In the genomic region with DNA sequence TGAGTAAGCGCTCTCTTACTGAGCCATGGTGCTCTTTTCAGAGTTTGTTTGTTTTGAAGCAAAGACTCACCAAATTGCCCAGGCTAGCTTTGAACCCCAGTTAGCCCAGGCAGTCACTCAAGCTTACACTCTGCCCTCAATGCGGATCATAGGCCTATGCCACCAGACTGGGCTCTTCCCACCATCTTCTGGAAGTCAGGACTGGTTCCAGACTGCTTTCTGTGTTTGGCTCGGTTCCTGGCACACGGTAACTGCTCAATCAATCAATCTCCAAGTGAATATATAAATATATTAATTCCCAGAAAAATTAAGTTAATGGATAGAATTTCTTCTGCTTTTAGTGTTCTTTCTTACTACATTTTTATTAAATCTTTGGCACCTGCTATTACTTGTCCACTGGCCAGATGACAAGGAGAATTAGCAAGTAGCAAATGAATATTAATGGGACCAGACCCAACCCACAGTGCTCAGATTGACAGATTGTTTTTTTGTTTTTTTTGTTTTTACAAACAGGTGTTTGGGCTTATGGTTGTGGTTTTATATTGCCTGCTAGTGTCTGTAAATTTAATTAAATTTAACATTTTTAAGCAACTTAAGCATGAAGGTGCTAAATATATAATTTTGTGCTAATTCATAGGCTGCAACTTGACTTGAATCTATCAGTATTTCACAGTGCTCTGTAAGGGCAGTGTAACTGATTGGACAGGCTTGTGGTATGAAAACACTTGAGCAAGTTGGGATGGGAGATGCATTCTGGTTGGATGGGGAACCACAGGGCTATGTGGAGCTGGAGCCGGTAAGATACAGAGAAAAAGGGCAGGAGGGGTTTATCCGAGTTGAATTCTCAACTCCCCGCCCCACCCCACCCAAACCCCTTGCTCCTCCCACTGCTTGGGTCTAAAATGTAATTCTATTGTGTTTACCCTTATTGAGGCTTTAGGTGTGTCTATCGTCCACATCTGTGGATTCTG, we compare ENCODE assay signal across 16 mouse cellular contexts. TPM values are rescaled to one million over a fixed set of nuclear protein-coding genes. Genes with fewer than 3 reads are reported as not detected.
A peak's percentile ranks its signal among the peaks of the same experiment; 100 is the strongest.
DNase-seq lines count a peak whose midpoint lies in the region; ATAC-seq and TF ChIP-seq lines count a peak whose summit lies in the region.
"Had no signal": no experiment of that assay in that cellular context is flagged by ENCODE, and none has a peak within 500 bp of the region (broad histone marks: within the 10 kb centered on the region; RNA-seq: fewer than 3 reads in every experiment).

No protein-coding gene starts in this region.

- TF ChIP-seq EP300 in heart, postnatal 0 days (IDR thresholded peaks at IDR 0.05; ENCODE audit: low read depth) = no peak
- TF ChIP-seq EP300 in liver, postnatal 0 days (IDR thresholded peaks at IDR 0.05; ENCODE audit: low read depth) = peak; percentile 30; the same call in 1 of the 2 replicates

- no peaks in the 10 kb centered on the region for H3K27me3 ChIP-seq in forebrain, embryonic 13.5 days
- no peaks in the 10 kb centered on the region for H3K27me3 ChIP-seq in forebrain, embryonic 12.5 days
- no peaks in the 10 kb centered on the region for H3K27me3 ChIP-seq in heart, postnatal 0 days (ENCODE audit: control insufficient read depth, insufficient read depth, low read length)
- no peaks in the 10 kb centered on the region for H3K27me3 ChIP-seq in liver, postnatal 0 days (ENCODE audit: insufficient read depth, low read length)
- H3K27me3 ChIP-seq: intestine, embryonic 15.5 days; kidney, embryonic 15.5 days; limb, embryonic 13.5 days had no signal

- no peak overlapping the region for H3K4me2 ChIP-seq in forebrain, embryonic 13.5 days
- no peak overlapping the region for H3K4me2 ChIP-seq in forebrain, embryonic 12.5 days
- no peak overlapping the region for H3K4me2 ChIP-seq in heart, postnatal 0 days (ENCODE audit: low read depth, low read length)
- H3K4me2 ChIP-seq in liver, postnatal 0 days (ENCODE audit: low read depth, low read length) = no peak overlapping the region
- H3K4me2 ChIP-seq: intestine, embryonic 15.5 days; kidney, embryonic 15.5 days; limb, embryonic 13.5 days had no signal

- H3K27ac ChIP-seq in forebrain, embryonic 13.5 days = no peak overlapping the region
- no peak overlapping the region for H3K27ac ChIP-seq in forebrain, embryonic 12.5 days
- H3K27ac ChIP-seq in heart, postnatal 0 days (ENCODE audit: low read depth) = peak overlapping the region; percentile 62; the same call in 1 of the 2 replicates
- H3K27ac ChIP-seq in liver, postnatal 0 days (ENCODE audit: low read depth) = 0 out of 2 replicates have a peak overlapping the region, but pooled peaks have one; percentile 66
- H3K27ac ChIP-seq: intestine, embryonic 15.5 days; kidney, embryonic 15.5 days; left cerebral cortex, adult 2 months; limb, embryonic 13.5 days; stomach, postnatal 0 days had no signal

- WGBS in forebrain, embryonic 13.5 days = 82% methylated on average over 8 of the region's 8 CpGs
- WGBS in forebrain, embryonic 12.5 days = 80% methylated on average over 8 of the region's 8 CpGs
- 84% methylated on average over 8 of the region's 8 CpGs for WGBS in heart, postnatal 0 days
- 66% methylated on average over 8 of the region's 8 CpGs for WGBS in liver, postnatal 0 days (ENCODE audit: insufficient replicate concordance)

- ATAC-seq in forebrain, embryonic 13.5 days = peak; percentile 81
- ATAC-seq in forebrain, embryonic 12.5 days (ENCODE audit: low FRiP score) = no peak
- no peak for ATAC-seq in heart, postnatal 0 days (ENCODE audit: insufficient read depth, low read depth)
- peak; percentile 33; the same call in 1 of the 2 replicates for ATAC-seq in common myeloid progenitor, adult 5-6 weeks (replicated peaks; ENCODE audit: low read depth, poor library complexity, severe bottlenecking)
- ATAC-seq in liver, postnatal 0 days = peak; percentile 33
- ATAC-seq: intestine, embryonic 15.5 days; lung, postnatal 0 days had no signal

- intact Hi-C loops in heart, postnatal 25 days (cut with DNase I) = no loop called here

- H3K4me3 ChIP-seq in forebrain, embryonic 13.5 days = no peak overlapping the region
- no peak overlapping the region for H3K4me3 ChIP-seq in forebrain, embryonic 12.5 days (replicated peaks)
- H3K4me3 ChIP-seq in heart, postnatal 0 days (ENCODE audit: low read depth, low read length) = no peak overlapping the region
- no peak overlapping the region for H3K4me3 ChIP-seq in liver, postnatal 0 days (ENCODE audit: low read depth, low read length)
- H3K4me3 ChIP-seq: intestine, embryonic 15.5 days; kidney, embryonic 15.5 days; left cerebral cortex, adult 2 months; limb, embryonic 13.5 days had no signal

- 0 out of 2 replicates have a peak, but pooled peaks cover 6% of the 10 kb centered on the region for H3K9me3 ChIP-seq in forebrain, embryonic 13.5 days (replicated peaks)
- H3K9me3 ChIP-seq in forebrain, embryonic 12.5 days = no peaks in the 10 kb centered on the region
- H3K9me3 ChIP-seq in heart, postnatal 0 days (replicated peaks; ENCODE audit: control insufficient read depth, low read length) = no peaks in the 10 kb centered on the region
- no peaks in the 10 kb centered on the region for H3K9me3 ChIP-seq in liver, postnatal 0 days (ENCODE audit: low read length)
- H3K9me3 ChIP-seq: intestine, embryonic 15.5 days; limb, embryonic 13.5 days had no signal

- no peak overlapping the region for H3K9ac ChIP-seq in forebrain, embryonic 13.5 days
- no peak overlapping the region for H3K9ac ChIP-seq in forebrain, embryonic 12.5 days
- no peak overlapping the region for H3K9ac ChIP-seq in heart, postnatal 0 days (replicated peaks; ENCODE audit: low read depth, low read length)
- H3K9ac ChIP-seq in liver, postnatal 0 days (replicated peaks) = no peak overlapping the region
- H3K9ac ChIP-seq: intestine, embryonic 15.5 days; kidney, embryonic 15.5 days; limb, embryonic 13.5 days had no signal

- no peak for TF ChIP-seq CTCF in heart, postnatal 0 days (IDR thresholded peaks at IDR 0.05; ENCODE audit: low read depth)
- no peak for TF ChIP-seq CTCF in liver, postnatal 0 days (IDR thresholded peaks at IDR 0.05; ENCODE audit: low read depth)

- no peaks in the 10 kb centered on the region for H3K36me3 ChIP-seq in forebrain, embryonic 13.5 days (ENCODE audit: poor library complexity, severe bottlenecking)
- H3K36me3 ChIP-seq in forebrain, embryonic 12.5 days (replicated peaks) = no peaks in the 10 kb centered on the region
- H3K36me3 ChIP-seq in heart, postnatal 0 days (replicated peaks; ENCODE audit: control insufficient read depth, insufficient read depth, low read length) = no peaks in the 10 kb centered on the region
- H3K36me3 ChIP-seq in liver, postnatal 0 days (replicated peaks; ENCODE audit: insufficient read depth, low read length) = no peaks in the 10 kb centered on the region
- H3K36me3 ChIP-seq: intestine, embryonic 15.5 days; kidney, embryonic 15.5 days; limb, embryonic 13.5 days had no signal

- no peak for DNase-seq in heart, postnatal 0 days (ENCODE audit: low spot score)
- DNase-seq in heart, postnatal 25 days (ENCODE audit: low spot score) = no peak
- DNase-seq in liver, postnatal 0 days = no peak
- DNase-seq in layer of hippocampus, postnatal 36 days = no peak
- no peak for DNase-seq in thymus, adult 18-20 months
- DNase-seq: cerebellum, adult 11-12 months; thymus, postnatal 4 days had no signal

- H3K4me1 ChIP-seq in forebrain, embryonic 13.5 days = no peaks in the 10 kb centered on the region
- H3K4me1 ChIP-seq in forebrain, embryonic 12.5 days = no peaks in the 10 kb centered on the region; the same call in 1 of the 2 replicates
- peaks cover 19% of the 10 kb centered on the region; the same call in 1 of the 2 replicates for H3K4me1 ChIP-seq in heart, postnatal 0 days (ENCODE audit: control insufficient read depth, insufficient read depth)
- H3K4me1 ChIP-seq in liver, postnatal 0 days (ENCODE audit: insufficient read depth) = peaks cover 17% of the 10 kb centered on the region; the same call in 1 of the 2 replicates
- H3K4me1 ChIP-seq: intestine, embryonic 15.5 days had no signal

RNA-seq across cellular contexts. Expression of a gene that starts 20.0 kb away (rescaled TPM):
- 39.7 and 42.2 TPM in 2 replicates for polyA plus RNA-seq in forebrain, embryonic 13.5 days (2015; fragmentation: Nextera tagmentation; extraction: Ambion mirVana)
- 27.8 and 29.0 TPM in 2 replicates for polyA plus RNA-seq in forebrain, embryonic 12.5 days (2016; fragmentation: Nextera tagmentation; extraction: Ambion mirVana)
- total RNA-seq in heart, postnatal 0 days (2014; rRNA removed; ENCODE audit: low replicate concordance) = 23.9 and 27.1 TPM in 2 replicates
- polyA plus RNA-seq in heart, postnatal 0 days (2015; fragmentation: Nextera tagmentation; extraction: Ambion mirVana) = 16.6 and 18.0 TPM in 2 replicates
- 10 to 100 TPM; 11.6 to 12.5 TPM for total RNA-seq in heart, postnatal 25 days (2021)
- total RNA-seq in common myeloid progenitor, adult 5-6 weeks (2017) = 3.4 and 3.6 TPM in 2 replicates
- 1.7 and 1.9 TPM in 2 replicates for polyA plus RNA-seq in liver, postnatal 0 days (2015; fragmentation: Nextera tagmentation; extraction: Ambion mirVana)
- total RNA-seq in layer of hippocampus, postnatal 36 days (2021) = 10 to 100 TPM; 17.0 to 20.6 TPM

Comparison
In these comparisons a context has a peak if more than half of its experiments do, and no peak if none do; other contexts are left out.
1. ATAC-seq: peak in forebrain, embryonic 13.5 days (single experiment), common myeloid progenitor, adult 5-6 weeks (single experiment) and liver, postnatal 0 days (single experiment); none in forebrain, embryonic 12.5 days (single experiment) and heart, postnatal 0 days (single experiment).
2. H3K27ac ChIP-seq: peak in heart, postnatal 0 days (single experiment) and liver, postnatal 0 days (single experiment); none in forebrain, embryonic 13.5 days (single experiment) and forebrain, embryonic 12.5 days (single experiment).